Mouse (Mus musculus) E14TG2a.4 (cell line): ENCODE results near the gene Ormdl1.
A peak's percentile ranks its signal among the peaks of the same experiment; 100 is the strongest.

Experiments used
- CTCF ChIP-seq: conservative IDR thresholded peaks from 2 replicates; pipeline ENCODE4 v1.5.1; 2014; ENCODE audit warnings: low read length
- NANOG ChIP-seq: IDR thresholded peaks from 2 replicates; pipeline ENCODE4 v1.6.1; 2014; ENCODE audit warnings: borderline replicate concordance, low read length, mixed read lengths
- POU5F1 ChIP-seq: IDR thresholded peaks from 2 replicates; pipeline ENCODE4 v1.6.1; 2014; ENCODE audit warnings: low read length, borderline replicate concordance

GRCm38 (mm10) chr1:53272646-53273045 lies 24.2 kb upstream of the Ormdl1 start:
- TF ChIP-seq CTCF (peak; percentile 27; the same call in 1 of the 2 replicates), POU5F1 (no peak), NANOG (no peak)
